Mouse (Mus musculus): ENCODE measurements around the gene Tpm3. TPM values are rescaled to one million over a fixed set of nuclear protein-coding genes. Genes with fewer than 3 reads are reported as not detected.

The Tpm3 gene
- polyA plus RNA-seq, 1 experiment from 2014 or later = 382 TPM

MicroRNA genes within 50 kb of the gene (microRNA counts, 519-probe panel; counts per million panel counts)
- 3,352 counts per million, percentile 77 among the panel's probes with 10 or more counts for microRNA mmu-miR-190b

Small RNA genes within 50 kb of the gene (microRNA-seq; reads per million reads assigned to microRNA genes)
- 28.1 reads per million, percentile 39 among the genes with 10 or more reads in this experiment for gene Mir190b

Other genes starting within 250 kb of the Tpm3 start
- gene She, start 241.3 kb upstream of the Tpm3 start, polyA plus RNA-seq (2015; fragmentation: Nextera tagmentation; extraction: Ambion mirVana) = 1.6 TPM in 2 replicates
- gene Il6ra, start 159.5 kb upstream of the Tpm3 start, polyA plus RNA-seq (2015; fragmentation: Nextera tagmentation; extraction: Ambion mirVana) = 1.1 and 1.2 TPM in 2 replicates
- gene Atp8b2, start 109.1 kb upstream of the Tpm3 start, polyA plus RNA-seq (2015; fragmentation: Nextera tagmentation; extraction: Ambion mirVana) = 12.8 and 13.6 TPM in 2 replicates
- gene Hax1, start 73.9 kb upstream of the Tpm3 start, polyA plus RNA-seq (2015; fragmentation: Nextera tagmentation; extraction: Ambion mirVana) = 106 and 121 TPM in 2 replicates
- 205 and 210 TPM in 2 replicates for gene 4933434E20Rik, start 21.0 kb upstream of the Tpm3 start, polyA plus RNA-seq (2015; fragmentation: Nextera tagmentation; extraction: Ambion mirVana)
- 126 and 135 TPM in 2 replicates for gene Ubap2l, start 20.0 kb upstream of the Tpm3 start, polyA plus RNA-seq (2015; fragmentation: Nextera tagmentation; extraction: Ambion mirVana)
- 0.26 and 0.43 TPM in 2 replicates for gene Nup210l, start 31.5 kb downstream of the Tpm3 start, polyA plus RNA-seq (2015; fragmentation: Nextera tagmentation; extraction: Ambion mirVana)
- 731 and 753 TPM in 2 replicates for gene Rps27, start 141.0 kb downstream of the Tpm3 start, polyA plus RNA-seq (2015; fragmentation: Nextera tagmentation; extraction: Ambion mirVana)
- 23.8 and 26.0 TPM in 2 replicates for gene Rab13, start 141.0 kb downstream of the Tpm3 start, polyA plus RNA-seq (2015; fragmentation: Nextera tagmentation; extraction: Ambion mirVana)
- gene Jtb, start 158.9 kb downstream of the Tpm3 start, polyA plus RNA-seq (2015; fragmentation: Nextera tagmentation; extraction: Ambion mirVana) = 90.6 and 94.3 TPM in 2 replicates
- 1.6 and 2.3 TPM in 2 replicates for gene Creb3l4, start 170.9 kb downstream of the Tpm3 start, polyA plus RNA-seq (2015; fragmentation: Nextera tagmentation; extraction: Ambion mirVana)
- gene Slc39a1, start 175.5 kb downstream of the Tpm3 start, polyA plus RNA-seq (2015; fragmentation: Nextera tagmentation; extraction: Ambion mirVana) = 48.4 and 52.1 TPM in 2 replicates
- gene Crtc2, start 181.5 kb downstream of the Tpm3 start, polyA plus RNA-seq (2015; fragmentation: Nextera tagmentation; extraction: Ambion mirVana) = 24.0 and 26.6 TPM in 2 replicates
- gene Dennd4b, start 192.5 kb downstream of the Tpm3 start, polyA plus RNA-seq (2015; fragmentation: Nextera tagmentation; extraction: Ambion mirVana) = 7.4 and 11.2 TPM in 2 replicates
- 13.2 and 14.5 TPM in 2 replicates for gene Gatad2b, start 220.5 kb downstream of the Tpm3 start, polyA plus RNA-seq (2015; fragmentation: Nextera tagmentation; extraction: Ambion mirVana)